Mouse (Mus musculus): ENCODE results near the gene Rprd1b.

- TF ChIP-seq POLR2A (IDR thresholded peaks at IDR 0.05; ENCODE audit: borderline replicate concordance, extremely low read depth, low read depth, low read length) (no peak), CTCF (IDR thresholded peaks at IDR 0.05; ENCODE audit: insufficient read depth, low read length) (no peak)
Measured at GRCm38 (mm10) chr2:158058534-158058933, 30.2 kb downstream of the Rprd1b start.

Data from lung, adult 2 months (tissue).